In the genomic region with DNA sequence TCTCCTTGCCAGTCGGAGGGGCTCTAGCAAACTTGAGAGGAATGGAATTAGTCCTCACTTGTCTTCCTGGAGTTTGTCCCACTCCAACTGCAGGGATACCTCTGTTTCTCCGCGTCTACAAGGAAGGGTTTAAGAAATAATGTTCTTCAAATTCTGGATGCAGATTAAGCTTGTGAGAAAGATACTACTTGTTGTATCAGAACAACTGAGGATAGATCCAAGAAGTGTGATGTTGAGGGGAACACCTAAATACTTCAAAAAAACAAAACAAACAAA, we compare ENCODE assay signal across 16 mouse cellular contexts. TPM values are rescaled to one million over a fixed set of nuclear protein-coding genes. Genes with fewer than 3 reads are reported as not detected.
DNase-seq lines count a peak whose midpoint lies in the region; ATAC-seq and TF ChIP-seq lines count a peak whose summit lies in the region.
"Had no signal": no experiment of that assay in that cellular context is flagged by ENCODE, and none has a peak within 500 bp of the region (broad histone marks: within the 10 kb centered on the region; RNA-seq: fewer than 3 reads in every experiment).

No protein-coding gene starts in this region.

- no peak for ATAC-seq in kidney, postnatal 0 days (replicated peaks; ENCODE audit: low FRiP score, low read depth)
- ATAC-seq in liver, embryonic 13.5 days (ENCODE audit: low read depth): no peak

- TF ChIP-seq POLR2A in CH12.LX (IDR thresholded peaks at IDR 0.05; ENCODE audit: low read depth, low read length): no peak

- no peaks in the 10 kb centered on the region for H3K9me3 ChIP-seq in kidney, postnatal 0 days (replicated peaks; ENCODE audit: low read length)
- peaks cover 11% of the 10 kb centered on the region for H3K9me3 ChIP-seq in CH12.LX (replicated peaks; ENCODE audit: low read length)
- H3K9me3 ChIP-seq in liver, embryonic 13.5 days (replicated peaks): no peaks in the 10 kb centered on the region
- H3K9me3 ChIP-seq: embryonic facial prominence, embryonic 10.5 days; hindbrain, embryonic 13.5 days had no signal

- peaks cover 4% of the 10 kb centered on the region; the same call in 1 of the 2 replicates for H3K4me1 ChIP-seq in kidney, postnatal 0 days (replicated peaks; ENCODE audit: insufficient read depth, low read length)
- H3K4me1 ChIP-seq in CH12.LX (ENCODE audit: control insufficient read depth in 1 of 2, insufficient read depth in 2 of 2): peaks cover 13 to 60% of the 10 kb centered on the region in 2 experiments
- peaks cover 16% of the 10 kb centered on the region for H3K4me1 ChIP-seq in liver, embryonic 13.5 days (replicated peaks)

- no peak for TF ChIP-seq EP300 in CH12.LX (IDR thresholded peaks at IDR 0.05; ENCODE audit: low read length)

- intact Hi-C loops in heart, postnatal 10 days (cut with DNase I): no loop called here

- in situ Hi-C loops in CH12.LX (cut with MboI; ENCODE audit: low pct_ligation_motif_present, low pct_unique_long_range_greater_than_20kb, low sequenced_read_pairs): loop anchor here (5.0 kb wide), 1 partner anchor 37 kb away; no protein-coding TSS in a partner anchor

- peak overlapping the region; percentile 6; the same call in 1 of the 2 replicates for H3K27ac ChIP-seq in kidney, postnatal 0 days
- H3K27ac ChIP-seq in CH12.LX (ENCODE audit: insufficient read depth, low read depth): peak overlapping the region; percentile 83
- H3K27ac ChIP-seq in liver, embryonic 13.5 days: no peak overlapping the region
- H3K27ac ChIP-seq: embryonic facial prominence, embryonic 10.5 days; hindbrain, embryonic 13.5 days had no signal

- no peak overlapping the region for H3K9ac ChIP-seq in kidney, postnatal 0 days (ENCODE audit: low read depth, low read length)
- peak overlapping the region; percentile 82 for H3K9ac ChIP-seq in CH12.LX (ENCODE audit: insufficient read depth, low read depth)
- no peak overlapping the region for H3K9ac ChIP-seq in liver, embryonic 13.5 days
- H3K9ac ChIP-seq: hindbrain, embryonic 13.5 days had no signal

- no peak for TF ChIP-seq RAD21 in CH12.LX (IDR thresholded peaks at IDR 0.05; ENCODE audit: low read depth, low read length)

- peak; percentile 64 for DNase-seq in heart, adult 11 months
- no peak for DNase-seq in heart, postnatal 10 days
- no peak for DNase-seq in kidney, postnatal 0 days (ENCODE audit: low spot score)
- no peak for DNase-seq in kidney, adult 8-10 months
- no peak for DNase-seq in CH12.LX (ENCODE audit: extremely low read depth)
- no peak for DNase-seq in liver, embryonic 13.5 days
- DNase-seq in embryo, embryonic 10 days (ENCODE audit: low spot score): no peak
- DNase-seq in gastrocnemius, adult 8-10 months (ENCODE audit: low spot score in 2 of 2): no peak
- DNase-seq: adrenal gland, postnatal 36 days; cerebellum, adult 18-20 months had no signal

- peak overlapping the region; percentile 8; the same call in 1 of the 2 replicates for H3K4me3 ChIP-seq in kidney, postnatal 0 days (replicated peaks; ENCODE audit: low read depth, low read length)
- peak overlapping the region; percentile 66 to 76 (median 72) for H3K4me3 ChIP-seq in CH12.LX (replicated peaks in 1 of 3; ENCODE audit: low read depth in 2 of 3, low read length in 2 of 3, poor library complexity in 1 of 3)
- no peak overlapping the region for H3K4me3 ChIP-seq in liver, embryonic 13.5 days (replicated peaks)
- H3K4me3 ChIP-seq: hindbrain, embryonic 13.5 days had no signal

- no peaks in the 10 kb centered on the region for H3K36me3 ChIP-seq in kidney, postnatal 0 days (ENCODE audit: insufficient read depth, low read length)
- H3K36me3 ChIP-seq in CH12.LX (replicated peaks in 1 of 2; ENCODE audit: control insufficient read depth in 1 of 2, insufficient read depth in 1 of 2, low read length in 1 of 2): peaks cover 25 to 36% of the 10 kb centered on the region in 2 experiments
- H3K36me3 ChIP-seq in liver, embryonic 13.5 days: no peaks in the 10 kb centered on the region
- H3K36me3 ChIP-seq: embryonic facial prominence, embryonic 10.5 days; hindbrain, embryonic 13.5 days had no signal

- H3K4me2 ChIP-seq in kidney, postnatal 0 days (ENCODE audit: low read length): peak overlapping the region; percentile 41
- peak overlapping the region; percentile 89 for H3K4me2 ChIP-seq in CH12.LX (ENCODE audit: insufficient read depth, low read depth, poor library complexity, severe bottlenecking)
- H3K4me2 ChIP-seq in liver, embryonic 13.5 days: peak overlapping the region; percentile 28; the same call in 1 of the 2 replicates
- H3K4me2 ChIP-seq: hindbrain, embryonic 13.5 days had no signal

- H3K27me3 ChIP-seq in kidney, postnatal 0 days (ENCODE audit: insufficient read depth, low read length): no peaks in the 10 kb centered on the region
- H3K27me3 ChIP-seq in CH12.LX (replicated peaks): no peaks in the 10 kb centered on the region
- no peaks in the 10 kb centered on the region for H3K27me3 ChIP-seq in liver, embryonic 13.5 days

- 84% methylated on average over 3 of the region's 3 CpGs for WGBS in kidney, postnatal 0 days
- WGBS in liver, embryonic 13.5 days (ENCODE audit: insufficient replicate concordance): 41% methylated on average over 3 of the region's 3 CpGs

- peaks cover 67% of the 10 kb centered on the region for H3K79me2 ChIP-seq in CH12.LX (replicated peaks; ENCODE audit: control insufficient read depth, extremely low read depth, insufficient read depth, poor library complexity, severe bottlenecking)

- dilution Hi-C loops in CH12.LX (cut with MboI; ENCODE audit: extremely low pct_ligation_motif_present, extremely low pct_unique_long_range_greater_than_20kb, low sequenced_read_pairs): no loop called here

- TF ChIP-seq CTCF in kidney, postnatal 0 days (IDR thresholded peaks at IDR 0.05; ENCODE audit: low read depth): no peak
- TF ChIP-seq CTCF in CH12.LX (conservative IDR thresholded peaks at IDR 0.05 in 1 of 2, IDR thresholded peaks at IDR 0.05 in 1 of 2; ENCODE audit: low read depth in 2 of 2, low read length in 2 of 2): no peak

TF ChIP-seq in CH12.LX, 34 proteins besides CTCF, POLR2A, EP300 and RAD21:
- TF ChIP-seq NELFE (IDR thresholded peaks at IDR 0.05; ENCODE audit: low read depth, low read length): no peak
- 0 out of 2 replicates have a peak, but pooled peaks have one; percentile 8 for TF ChIP-seq MAX (IDR thresholded peaks at IDR 0.05; ENCODE audit: low read length)
- peak; percentile 46; the same call in 1 of the 2 replicates for TF ChIP-seq CHD1 (IDR thresholded peaks at IDR 0.05; ENCODE audit: low read depth, low read length)
- no peak for TF ChIP-seq ELF1 (IDR thresholded peaks at IDR 0.05; ENCODE audit: low read depth, low read length)

RNA-seq across cellular contexts. Expression of gene Gimap1, which starts 0.9 kb away (rescaled TPM):
- total RNA-seq in heart, postnatal 10 days (2021): 10 to 100 TPM; 19.1 to 20.3 TPM
- polyA plus RNA-seq in kidney, postnatal 0 days (2015; fragmentation: Nextera tagmentation; extraction: Ambion mirVana): 26.8 and 29.7 TPM in 2 replicates
- 136 and 144 TPM in 2 replicates for total RNA-seq in CH12.LX (2012; rRNA removed)
- 54.5 and 57.4 TPM in 2 replicates for total RNA-seq in CH12.LX (2014; rRNA removed)
- 91.8 and 113 TPM in 2 replicates for polyA plus RNA-seq in CH12.LX (2012; ENCODE audit: insufficient read length, low read depth)
- polyA plus RNA-seq in liver, embryonic 13.5 days (2015; fragmentation: Nextera tagmentation; extraction: Ambion mirVana): 6.4 and 6.5 TPM in 2 replicates
- total RNA-seq in gastrocnemius, adult 8-10 months (2022): 1 to 10 TPM; 1.5 to 3.1 (median 2.2) TPM

RNA-seq across cellular contexts. Expression of gene Gimap5, which starts 6.3 kb away (rescaled TPM):
- 10 to 100 TPM; 10.1 to 13.3 TPM for total RNA-seq in heart, postnatal 10 days (2021)
- polyA plus RNA-seq in kidney, postnatal 0 days (2015; fragmentation: Nextera tagmentation; extraction: Ambion mirVana): 26.4 and 32.2 TPM in 2 replicates
- total RNA-seq in CH12.LX (2012; rRNA removed): 82.1 and 82.3 TPM in 2 replicates
- 74.6 and 77.6 TPM in 2 replicates for total RNA-seq in CH12.LX (2014; rRNA removed)
- polyA plus RNA-seq in CH12.LX (2012; ENCODE audit: insufficient read length, low read depth): 56.9 and 59.6 TPM in 2 replicates
- 2.8 and 3.3 TPM in 2 replicates for polyA plus RNA-seq in liver, embryonic 13.5 days (2015; fragmentation: Nextera tagmentation; extraction: Ambion mirVana)
- total RNA-seq in gastrocnemius, adult 8-10 months (2022): 1 to 10 TPM in 3 of 4 experiments, under 1 TPM in 1; 0.82 to 1.5 (median 1.2) TPM

RNA-seq across cellular contexts. Expression of gene Gimap7, which starts 21.3 kb away (rescaled TPM):
- total RNA-seq in heart, postnatal 10 days (2021): not detected
- 0.10 and 0.14 TPM in 2 replicates for polyA plus RNA-seq in kidney, postnatal 0 days (2015; fragmentation: Nextera tagmentation; extraction: Ambion mirVana)
- total RNA-seq in CH12.LX (2012; rRNA removed): 14.5 and 16.3 TPM in 2 replicates
- total RNA-seq in CH12.LX (2014; rRNA removed): 4.2 and 4.3 TPM in 2 replicates
- 7.0 and 7.1 TPM in 2 replicates for polyA plus RNA-seq in CH12.LX (2012; ENCODE audit: insufficient read length, low read depth)
- 0.10 and 0.14 TPM in 2 replicates for polyA plus RNA-seq in liver, embryonic 13.5 days (2015; fragmentation: Nextera tagmentation; extraction: Ambion mirVana)
- total RNA-seq in gastrocnemius, adult 8-10 months (2022): not detected
- total RNA-seq: ES-E14; layer of hippocampus, adult 18-20 months; left cerebral cortex, postnatal 10 days had no signal
- polyA plus RNA-seq: embryonic facial prominence, embryonic 10.5 days; forebrain, embryonic 11.5 days; hindbrain, embryonic 13.5 days had no signal

RNA-seq across cellular contexts. Expression of gene Gm28053, which starts 21.3 kb away (rescaled TPM):
- total RNA-seq in heart, postnatal 10 days (2021): 1 to 10 TPM; 5.0 to 6.6 TPM
- polyA plus RNA-seq in kidney, postnatal 0 days (2015; fragmentation: Nextera tagmentation; extraction: Ambion mirVana): 2.7 and 3.2 TPM in 2 replicates
- total RNA-seq in CH12.LX (2012; rRNA removed) (10.0 and 12.0 TPM in 2 replicates), CH12.LX (2014; rRNA removed) (8.0 and 8.8 TPM in 2 replicates)
- polyA plus RNA-seq in CH12.LX (2012; ENCODE audit: insufficient read length, low read depth): 22.7 and 46.9 TPM in 2 replicates
- polyA plus RNA-seq in liver, embryonic 13.5 days (2015; fragmentation: Nextera tagmentation; extraction: Ambion mirVana): 1.6 TPM in 2 replicates
- 1 to 10 TPM in 3 of 4 experiments, not detected in 1; 1.2 to 2.4 (median 1.4) TPM for total RNA-seq in gastrocnemius, adult 8-10 months (2022)
- total RNA-seq: ES-E14; left cerebral cortex, postnatal 10 days had no signal
- polyA plus RNA-seq: embryonic facial prominence, embryonic 10.5 days; hindbrain, embryonic 13.5 days had no signal

RNA-seq across cellular contexts. Expression of gene Gimap3, which starts 30.9 kb away (rescaled TPM):
- under 1 TPM; 0.45 to 0.72 TPM for total RNA-seq in heart, postnatal 10 days (2021)
- 0.13 and 0.17 TPM in 2 replicates for polyA plus RNA-seq in kidney, postnatal 0 days (2015; fragmentation: Nextera tagmentation; extraction: Ambion mirVana)
- total RNA-seq in CH12.LX (2012; rRNA removed) (25.9 and 28.2 TPM in 2 replicates), CH12.LX (2014; rRNA removed) (10.8 and 11.6 TPM in 2 replicates)
- 16.8 and 17.7 TPM in 2 replicates for polyA plus RNA-seq in CH12.LX (2012; ENCODE audit: insufficient read length, low read depth)
- polyA plus RNA-seq in liver, embryonic 13.5 days (2015; fragmentation: Nextera tagmentation; extraction: Ambion mirVana): 0.05 TPM in 1 of 2 replicates, not detected in the other
- total RNA-seq in gastrocnemius, adult 8-10 months (2022): not detected
- total RNA-seq: layer of hippocampus, adult 18-20 months; left cerebral cortex, postnatal 10 days had no signal
- polyA plus RNA-seq: embryonic facial prominence, embryonic 10.5 days; forebrain, embryonic 11.5 days; hindbrain, embryonic 13.5 days had no signal

Comparison
In these comparisons a context has a peak if more than half of its experiments do, and no peak if none do; other contexts are left out.
1. H3K4me2 ChIP-seq: peak in every context shown above with its lines; median percentile 89 in CH12.LX; 41 in kidney, postnatal 0 days; 28 in liver, embryonic 13.5 days.
2. RNA of gene Gimap1, which starts 0.9 kb away (total RNA-seq): 54.5 to 144 TPM in CH12.LX and 19.1 to 20.3 TPM in heart, postnatal 10 days; 1.5 to 3.1 TPM in gastrocnemius, adult 8-10 months; every median in the first group is over 4 times any median in the second.
3. RNA of gene Gimap5, which starts 6.3 kb away (total RNA-seq): 74.6 to 82.3 TPM in CH12.LX; 10.1 to 13.3 TPM in heart, postnatal 10 days and 0.82 to 1.5 TPM in gastrocnemius, adult 8-10 months; every median in the first group is over 4 times any median in the second.
4. RNA of gene Gimap7, which starts 21.3 kb away (total RNA-seq): 4.2 to 16.3 TPM in CH12.LX; not detected in heart, postnatal 10 days and not detected in gastrocnemius, adult 8-10 months; every median in the first group is over 4 times any median in the second.